Mouse (Mus musculus): ENCODE measurements around the gene Ebf3. TPM values are rescaled to one million over a fixed set of nuclear protein-coding genes. Genes with fewer than 3 reads are reported as not detected.

Ebf3 gene
- polyA plus RNA-seq, 1 experiment = 0.19 TPM

DNA sequence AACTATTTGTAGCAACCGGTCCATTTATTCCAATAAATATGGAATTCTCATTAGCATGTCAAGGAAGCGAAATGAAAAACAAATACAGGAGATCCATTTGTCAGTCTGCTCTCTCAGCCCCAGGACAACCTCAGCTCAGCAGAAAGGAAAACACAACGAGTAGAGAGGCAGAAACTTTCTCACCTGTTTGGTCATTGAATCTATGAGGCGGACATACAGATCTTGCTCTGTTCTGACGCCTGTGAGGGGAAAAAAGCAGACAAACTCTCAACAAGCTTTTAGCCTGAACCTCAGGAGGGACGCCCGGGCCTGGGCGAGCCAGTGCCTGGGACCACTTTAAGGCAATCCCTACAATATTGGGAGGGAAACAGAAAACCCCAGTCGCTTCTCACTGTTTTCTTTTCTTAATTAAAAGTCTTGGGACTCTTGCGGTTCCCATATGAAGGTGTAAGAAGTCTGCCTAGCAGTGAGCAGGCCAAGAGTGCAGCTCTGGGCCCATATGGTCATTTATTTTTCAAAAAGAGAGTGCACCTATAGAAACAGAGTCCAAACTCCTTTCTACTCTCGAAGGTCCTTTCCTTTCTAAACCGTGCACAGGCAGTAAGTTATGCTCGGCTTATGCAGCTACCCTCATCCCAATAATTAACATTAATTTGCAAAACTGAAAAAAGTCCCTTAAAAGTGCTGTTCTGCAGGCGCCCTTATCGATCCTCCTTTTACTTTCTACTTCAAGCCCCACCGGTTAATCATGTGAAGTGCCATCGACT, 1.9 kb downstream of the Ebf3 start:
- peak overlapping the region; percentile 56; the same call in 1 of the 2 replicates for H3K4me3 ChIP-seq (ENCODE audit: insufficient read depth, low read length)
- H3K27ac ChIP-seq (ENCODE audit: insufficient read depth, low read depth, low read length) = no peak overlapping the region
- no peak for TF ChIP-seq CTCF (IDR thresholded peaks at IDR 0.05; ENCODE audit: low read depth, low read length)
- TF ChIP-seq POLR2A (IDR thresholded peaks at IDR 0.05; ENCODE audit: borderline replicate concordance, low read depth, low read length) = no peak
- peaks cover 7% of the 10 kb centered on the region for H3K4me1 ChIP-seq (ENCODE audit: control insufficient read depth, insufficient read depth, low read length)

- peak overlapping the region; percentile 47 for H3K4me3 ChIP-seq (ENCODE audit: insufficient read depth, low read length)
- H3K4me1 ChIP-seq (ENCODE audit: control insufficient read depth, insufficient read depth, low read length) = peaks cover 7% of the 10 kb centered on the region
- no peak for TF ChIP-seq POLR2A (IDR thresholded peaks at IDR 0.05; ENCODE audit: borderline replicate concordance, low read depth, low read length)
- TF ChIP-seq CTCF (IDR thresholded peaks at IDR 0.05; ENCODE audit: low read depth, low read length) = no peak
- no peak overlapping the region for H3K27ac ChIP-seq (ENCODE audit: insufficient read depth, low read depth, low read length)
Observed at GRCm38 (mm10) chr7:137311341-137312110, 2.7 kb downstream of the Ebf3 start.

- H3K27ac ChIP-seq (ENCODE audit: insufficient read depth, low read depth, low read length) = no peak overlapping the region
- TF ChIP-seq CTCF (IDR thresholded peaks at IDR 0.05; ENCODE audit: low read depth, low read length) = no peak
- no peak for TF ChIP-seq POLR2A (IDR thresholded peaks at IDR 0.05; ENCODE audit: borderline replicate concordance, low read depth, low read length)
- peaks cover 7% of the 10 kb centered on the region for H3K4me1 ChIP-seq (ENCODE audit: control insufficient read depth, insufficient read depth, low read length)
- peak overlapping the region; percentile 47 for H3K4me3 ChIP-seq (ENCODE audit: insufficient read depth, low read length)
Observed at GRCm38 (mm10) chr7:137310876-137311275, 3.4 kb downstream of the Ebf3 start.

GRCm38 (mm10) chr7:137310091-137310761, 4.0 kb downstream of the Ebf3 start:
- no peak overlapping the region for H3K27ac ChIP-seq (ENCODE audit: insufficient read depth, low read depth, low read length)
- peaks cover 7% of the 10 kb centered on the region for H3K4me1 ChIP-seq (ENCODE audit: control insufficient read depth, insufficient read depth, low read length)
- peak overlapping the region; percentile 47 for H3K4me3 ChIP-seq (ENCODE audit: insufficient read depth, low read length)
- no peak for TF ChIP-seq POLR2A (IDR thresholded peaks at IDR 0.05; ENCODE audit: borderline replicate concordance, low read depth, low read length)
- no peak for TF ChIP-seq CTCF (IDR thresholded peaks at IDR 0.05; ENCODE audit: low read depth, low read length)

GRCm38 (mm10) chr7:137309071-137310066, 4.9 kb downstream of the Ebf3 start:
- TF ChIP-seq CTCF (IDR thresholded peaks at IDR 0.05; ENCODE audit: low read depth, low read length) (no peak), POLR2A (IDR thresholded peaks at IDR 0.05; ENCODE audit: borderline replicate concordance, low read depth, low read length) (no peak)
- no peak overlapping the region for H3K27ac ChIP-seq (ENCODE audit: insufficient read depth, low read depth, low read length)
- peaks cover 7% of the 10 kb centered on the region for H3K4me1 ChIP-seq (ENCODE audit: control insufficient read depth, insufficient read depth, low read length)
- peak overlapping the region; percentile 47 for H3K4me3 ChIP-seq (ENCODE audit: insufficient read depth, low read length)

DNA sequence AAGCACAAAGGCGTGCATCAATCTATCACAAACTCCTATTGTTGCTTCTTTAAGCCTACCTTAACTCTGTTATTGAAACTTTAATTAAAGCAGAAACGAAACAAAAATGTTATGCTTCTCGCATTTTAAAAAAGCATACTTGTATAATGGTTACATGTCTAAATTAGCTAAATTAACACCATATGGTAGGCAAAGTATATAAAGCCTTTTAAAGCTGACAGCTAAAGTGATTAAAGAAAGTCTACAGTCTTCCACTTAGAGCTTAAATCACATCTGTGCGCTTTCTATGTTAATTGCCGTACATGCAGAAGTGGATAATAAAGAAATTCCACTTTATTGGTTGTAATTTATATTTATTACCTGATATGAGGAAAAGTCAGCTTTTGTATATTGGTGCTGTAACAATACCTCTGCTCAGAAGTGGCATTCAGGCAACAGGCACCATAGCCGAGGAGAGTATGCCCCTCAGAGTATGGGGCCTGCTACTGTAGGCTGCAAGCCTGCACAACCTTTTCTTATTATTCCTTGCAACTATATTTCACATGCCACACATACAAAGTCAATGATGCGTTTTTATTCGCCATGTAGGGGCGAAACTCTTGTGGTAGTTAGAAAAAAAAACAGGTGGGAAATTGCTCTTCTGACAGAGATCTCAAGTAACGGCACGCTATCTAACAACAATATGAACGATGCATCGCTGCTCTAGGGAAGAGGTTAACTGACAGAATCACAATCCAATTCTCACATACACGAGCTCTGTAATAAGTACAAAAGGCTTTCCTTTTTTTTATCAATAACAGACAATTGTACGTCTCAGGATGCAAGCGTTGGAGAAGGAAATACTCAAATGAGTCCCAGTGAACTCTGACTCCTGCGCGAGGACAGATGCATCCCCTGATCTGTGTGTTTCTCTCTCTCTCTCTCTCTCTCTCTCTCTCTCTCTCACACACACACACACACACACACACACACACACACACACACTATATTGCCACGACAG, 5.9 kb downstream of the Ebf3 start:
- no peak for TF ChIP-seq CTCF (IDR thresholded peaks at IDR 0.05; ENCODE audit: low read depth, low read length)
- no peak for TF ChIP-seq POLR2A (IDR thresholded peaks at IDR 0.05; ENCODE audit: borderline replicate concordance, low read depth, low read length)
- H3K4me1 ChIP-seq (ENCODE audit: control insufficient read depth, insufficient read depth, low read length) = peaks cover 7% of the 10 kb centered on the region
- H3K4me3 ChIP-seq (ENCODE audit: insufficient read depth, low read length) = no peak overlapping the region
- no peak overlapping the region for H3K27ac ChIP-seq (ENCODE audit: insufficient read depth, low read depth, low read length)

- H3K4me3 ChIP-seq (ENCODE audit: insufficient read depth, low read length) = no peak overlapping the region
- no peak overlapping the region for H3K27ac ChIP-seq (ENCODE audit: insufficient read depth, low read depth, low read length)
Observed at GRCm38 (mm10) chr7:137307131-137307530, 7.1 kb downstream of the Ebf3 start.

GRCm38 (mm10) chr7:137306127-137306526, 8.1 kb downstream of the Ebf3 start:
- no peak for TF ChIP-seq POLR2A (IDR thresholded peaks at IDR 0.05; ENCODE audit: borderline replicate concordance, low read depth, low read length)
- TF ChIP-seq CTCF (IDR thresholded peaks at IDR 0.05; ENCODE audit: low read depth, low read length) = no peak
- no peak overlapping the region for H3K4me3 ChIP-seq (ENCODE audit: insufficient read depth, low read length)
- peaks cover 3% of the 10 kb centered on the region; the same call in 1 of the 2 replicates for H3K4me1 ChIP-seq (ENCODE audit: control insufficient read depth, insufficient read depth, low read length)
- no peak overlapping the region for H3K27ac ChIP-seq (ENCODE audit: insufficient read depth, low read depth, low read length)

More at GRCm38 (mm10) chr7:137307131-137307530, 7.1 kb downstream of the Ebf3 start:
- H3K4me1 ChIP-seq (ENCODE audit: control insufficient read depth, insufficient read depth, low read length) = peaks cover 3% of the 10 kb centered on the region; the same call in 1 of the 2 replicates
- TF ChIP-seq POLR2A (IDR thresholded peaks at IDR 0.05; ENCODE audit: borderline replicate concordance, low read depth, low read length) = no peak
- no peak for TF ChIP-seq CTCF (IDR thresholded peaks at IDR 0.05; ENCODE audit: low read depth, low read length)

Data from bone marrow macrophage, adult 2 months (primary cell).